Mouse (Mus musculus): ENCODE data around the gene Taf8. TPM values are rescaled to one million over a fixed set of nuclear protein-coding genes. Genes with fewer than 3 reads are reported as not detected.
A peak's percentile ranks its signal among the peaks of the same experiment; 100 is the strongest.

The Taf8 gene
- total and polyA plus RNA-seq, 2 experiments from 2014 or later = 11.5 to 26.4 TPM

- TF ChIP-seq CTCF (IDR thresholded peaks at IDR 0.05; ENCODE audit: low read depth) (peak; percentile 69), EP300 (IDR thresholded peaks at IDR 0.05; ENCODE audit: low read depth) (no peak)
- no peaks in the 10 kb centered on the region for H3K4me1 ChIP-seq (ENCODE audit: control insufficient read depth, insufficient read depth)
- no peaks in the 10 kb centered on the region for H3K9me3 ChIP-seq (replicated peaks; ENCODE audit: control insufficient read depth, low read length)
- H3K27me3 ChIP-seq (ENCODE audit: control insufficient read depth, insufficient read depth, low read length) = no peaks in the 10 kb centered on the region
- H3K4me3 ChIP-seq (ENCODE audit: low read depth, low read length) = no peak overlapping the region
- WGBS = 18% methylated on average over 8 of the region's 8 CpGs
- DNase-seq (ENCODE audit: low spot score) (no peak), ATAC-seq (ENCODE audit: insufficient read depth, low read depth) (no peak)
- no peak overlapping the region for H3K27ac ChIP-seq (ENCODE audit: low read depth)
- H3K4me2 ChIP-seq (ENCODE audit: low read depth, low read length) = no peak overlapping the region
- H3K36me3 ChIP-seq (replicated peaks; ENCODE audit: control insufficient read depth, insufficient read depth, low read length) = no peaks in the 10 kb centered on the region
- H3K9ac ChIP-seq (replicated peaks; ENCODE audit: low read depth, low read length) = no peak overlapping the region
Observed at GRCm38 (mm10) chr17:47473434-47473974, 28.6 kb downstream of the Taf8 start.

- WGBS = 34% methylated on average over 15 of the region's 15 CpGs
- peak overlapping the region; percentile 0; the same call in 1 of the 2 replicates for H3K27ac ChIP-seq (ENCODE audit: low read depth)
Observed at GRCm38 (mm10) chr17:47472435-47473350, 29.4 kb downstream of the Taf8 start.

GRCm38 (mm10) chr17:47470686-47471085 is 31.4 kb downstream of the Taf8 start:
- Histone ChIP-seq H3K27me3 (ENCODE audit: control insufficient read depth, insufficient read depth, low read length) (peaks cover 5% of the 10 kb centered on the region; the same call in 1 of the 2 replicates), H3K9me3 (replicated peaks; ENCODE audit: control insufficient read depth, low read length) (no peaks in the 10 kb centered on the region), H3K4me1 (ENCODE audit: control insufficient read depth, insufficient read depth) (no peaks in the 10 kb centered on the region), H3K4me3 (ENCODE audit: low read depth, low read length) (no peak overlapping the region), H3K36me3 (replicated peaks; ENCODE audit: control insufficient read depth, insufficient read depth, low read length) (no peaks in the 10 kb centered on the region; the same call in 1 of the 2 replicates), H3K4me2 (ENCODE audit: low read depth, low read length) (no peak overlapping the region), H3K9ac (replicated peaks; ENCODE audit: low read depth, low read length) (no peak overlapping the region), H3K27ac (ENCODE audit: low read depth) (no peak overlapping the region)
- 66% methylated on average over 5 of the region's 5 CpGs for WGBS
- ATAC-seq (ENCODE audit: insufficient read depth, low read depth) = no peak
- no peak for DNase-seq (ENCODE audit: low spot score)
- TF ChIP-seq CTCF (IDR thresholded peaks at IDR 0.05; ENCODE audit: low read depth) (no peak), EP300 (IDR thresholded peaks at IDR 0.05; ENCODE audit: low read depth) (no peak)

More at GRCm38 (mm10) chr17:47472435-47473350, 29.4 kb downstream of the Taf8 start:
- H3K9me3 ChIP-seq (replicated peaks; ENCODE audit: control insufficient read depth, low read length) = no peaks in the 10 kb centered on the region
- no peaks in the 10 kb centered on the region for H3K36me3 ChIP-seq (replicated peaks; ENCODE audit: control insufficient read depth, insufficient read depth, low read length)
- no peaks in the 10 kb centered on the region for H3K27me3 ChIP-seq (ENCODE audit: control insufficient read depth, insufficient read depth, low read length)
- no peak for TF ChIP-seq EP300 (IDR thresholded peaks at IDR 0.05; ENCODE audit: low read depth)
- no peak for TF ChIP-seq CTCF (IDR thresholded peaks at IDR 0.05; ENCODE audit: low read depth)
- no peak for DNase-seq (ENCODE audit: low spot score)
- no peak overlapping the region for H3K4me2 ChIP-seq (ENCODE audit: low read depth, low read length)
- H3K4me3 ChIP-seq (ENCODE audit: low read depth, low read length) = no peak overlapping the region
- H3K9ac ChIP-seq (replicated peaks; ENCODE audit: low read depth, low read length) = no peak overlapping the region
- no peaks in the 10 kb centered on the region for H3K4me1 ChIP-seq (ENCODE audit: control insufficient read depth, insufficient read depth)
- no peak for ATAC-seq (ENCODE audit: insufficient read depth, low read depth)

GRCm38 (mm10) chr17:47470121-47470520 is 32.0 kb downstream of the Taf8 start:
- Histone ChIP-seq H3K27ac (ENCODE audit: low read depth) (no peak overlapping the region), H3K27me3 (ENCODE audit: control insufficient read depth, insufficient read depth, low read length) (peaks cover 5% of the 10 kb centered on the region; the same call in 1 of the 2 replicates), H3K4me2 (ENCODE audit: low read depth, low read length) (no peak overlapping the region), H3K36me3 (replicated peaks; ENCODE audit: control insufficient read depth, insufficient read depth, low read length) (no peaks in the 10 kb centered on the region; the same call in 1 of the 2 replicates), H3K9ac (replicated peaks; ENCODE audit: low read depth, low read length) (no peak overlapping the region), H3K4me1 (ENCODE audit: control insufficient read depth, insufficient read depth) (no peaks in the 10 kb centered on the region), H3K9me3 (replicated peaks; ENCODE audit: control insufficient read depth, low read length) (no peaks in the 10 kb centered on the region), H3K4me3 (ENCODE audit: low read depth, low read length) (no peak overlapping the region)
- TF ChIP-seq EP300 (IDR thresholded peaks at IDR 0.05; ENCODE audit: low read depth) = no peak
- no peak for TF ChIP-seq CTCF (IDR thresholded peaks at IDR 0.05; ENCODE audit: low read depth)
- 85% methylated on average over 4 of the region's 4 CpGs for WGBS
- DNase-seq (ENCODE audit: low spot score) (no peak), ATAC-seq (ENCODE audit: insufficient read depth, low read depth) (no peak)

- Histone ChIP-seq H3K9ac (replicated peaks; ENCODE audit: low read depth, low read length) (no peak overlapping the region), H3K4me1 (ENCODE audit: control insufficient read depth, insufficient read depth) (no peaks in the 10 kb centered on the region), H3K36me3 (replicated peaks; ENCODE audit: control insufficient read depth, insufficient read depth, low read length) (no peaks in the 10 kb centered on the region; the same call in 1 of the 2 replicates), H3K27me3 (ENCODE audit: control insufficient read depth, insufficient read depth, low read length) (peaks cover 5% of the 10 kb centered on the region; the same call in 1 of the 2 replicates), H3K27ac (ENCODE audit: low read depth) (no peak overlapping the region), H3K4me2 (ENCODE audit: low read depth, low read length) (no peak overlapping the region), H3K9me3 (replicated peaks; ENCODE audit: control insufficient read depth, low read length) (no peaks in the 10 kb centered on the region), H3K4me3 (ENCODE audit: low read depth, low read length) (no peak overlapping the region)
- no peak for DNase-seq (ENCODE audit: low spot score)
- TF ChIP-seq EP300 (IDR thresholded peaks at IDR 0.05; ENCODE audit: low read depth) = no peak
- TF ChIP-seq CTCF (IDR thresholded peaks at IDR 0.05; ENCODE audit: low read depth) = no peak
- 74% methylated on average over 4 of the region's 4 CpGs for WGBS
- no peak for ATAC-seq (ENCODE audit: insufficient read depth, low read depth)
Observed at GRCm38 (mm10) chr17:47469642-47470041, 32.5 kb downstream of the Taf8 start.

Data from heart, postnatal 0 days (tissue).